Mouse (Mus musculus) CH12.LX (cell line): ENCODE measurements around the gene Fxyd1.

ENCODE experiments used
- CTCF ChIP-seq, 2 experiments: IDR thresholded peaks in 1 of 2; conservative IDR thresholded peaks in 1 of 2; 2 replicates each; pipeline ENCODE4 v1.5.1; 2011 to 2012; ENCODE audit warnings: low read depth in 2 of 2, low read length in 2 of 2, improper control_type of control experiment in 1 of 2, inconsistent platforms in 1 of 2, mild to moderate bottlenecking in 1 of 2, moderate library complexity in 1 of 2
- MYC ChIP-seq: IDR thresholded peaks from 2 replicates; pipeline ENCODE4 v1.6.1; 2011; ENCODE audit warnings: low read depth, mild to moderate bottlenecking, improper control_type of control experiment, low read length
- POLR2A ChIP-seq: IDR thresholded peaks from 2 replicates; pipeline ENCODE4 v1.6.1; 2011; ENCODE audit warnings: low read depth, mild to moderate bottlenecking, improper control_type of control experiment, low read length
- USF2 ChIP-seq: conservative IDR thresholded peaks from 2 replicates; pipeline ENCODE4 v1.6.1; 2011; ENCODE audit warnings: low read depth, low read length, improper control_type of control experiment
- ZKSCAN1 ChIP-seq: IDR thresholded peaks from 2 replicates; pipeline ENCODE4 v1.6.1; 2012; ENCODE audit warnings: low read depth, inconsistent platforms, low read length, improper control_type of control experiment, borderline replicate concordance

DNA sequence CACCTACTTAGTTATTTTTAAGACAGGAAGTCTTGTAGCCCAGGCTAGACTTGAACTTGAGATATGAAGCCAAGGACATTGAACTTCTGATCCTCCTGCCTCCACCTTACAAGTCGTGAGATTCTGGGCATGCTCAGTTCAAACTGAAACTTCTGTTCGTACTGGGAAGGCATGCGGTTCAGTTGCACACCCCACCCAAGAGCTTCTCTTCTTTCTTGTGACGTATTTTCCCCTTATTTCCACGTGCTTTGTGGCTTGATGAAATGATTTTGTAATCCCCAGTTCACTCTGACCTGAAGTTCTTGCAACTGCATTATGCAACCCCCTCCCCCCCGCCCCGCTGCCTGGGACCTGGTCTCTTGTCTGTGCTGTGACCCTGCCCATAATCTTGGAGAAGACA lies 25.3 kb downstream of the Fxyd1 start:
- TF ChIP-seq POLR2A: no peak
- no peak for TF ChIP-seq ZKSCAN1
- TF ChIP-seq MYC: no peak
- TF ChIP-seq USF2: no peak
- TF ChIP-seq CTCF (conservative IDR thresholded peaks at IDR 0.05 in 1 of 2, IDR thresholded peaks at IDR 0.05 in 1 of 2; ENCODE audit: low read depth in 2 of 2, low read length in 2 of 2): no peak
